Mouse (Mus musculus): Measurements from ENCODE around the gene Trim10.

Gene Trim10

GRCm38 (mm10) chr17:36912031-36912430, 42.7 kb downstream of the Trim10 start:
- no peak for DNase-seq (ENCODE audit: low spot score)

- DNase-seq (ENCODE audit: low spot score), result peak; percentile 56
Measured at GRCm38 (mm10) chr17:36914108-36914507, 44.7 kb downstream of the Trim10 start.

GRCm38 (mm10) chr17:36915076-36915475, 45.7 kb downstream of the Trim10 start:
- no peak for DNase-seq (ENCODE audit: low spot score)

GRCm38 (mm10) chr17:36920239-36920638, 50.9 kb downstream of the Trim10 start:
- no peak for DNase-seq (ENCODE audit: low spot score)

- no peak for DNase-seq (ENCODE audit: low spot score)
Measured at GRCm38 (mm10) chr17:36922715-36923114, 53.3 kb downstream of the Trim10 start.

- DNase-seq (ENCODE audit: low spot score), result no peak
Measured at GRCm38 (mm10) chr17:36923491-36923890, 54.1 kb downstream of the Trim10 start.
